Mouse (Mus musculus) cortical plate, adult 2 months (tissue): ENCODE results near the gene Tnrc18.

Source experiments
- CTCF ChIP-seq: fragments of 200-500 bp; IDR thresholded peaks from 2 replicates; pipeline ENCODE4 v1.5.1; 2011; ENCODE audit warnings: mild to moderate bottlenecking, control low read depth, low read length; ENCODE audit not compliant: insufficient read depth; ENCODE audit errors: extremely low read depth
- POLR2A ChIP-seq: fragments of 200-500 bp; IDR thresholded peaks from 2 replicates; pipeline ENCODE4 v1.6.1; 2011; ENCODE audit warnings: mild to moderate bottlenecking, low read length, control low read depth; ENCODE audit not compliant: insufficient read depth; ENCODE audit errors: extremely low read depth

DNA sequence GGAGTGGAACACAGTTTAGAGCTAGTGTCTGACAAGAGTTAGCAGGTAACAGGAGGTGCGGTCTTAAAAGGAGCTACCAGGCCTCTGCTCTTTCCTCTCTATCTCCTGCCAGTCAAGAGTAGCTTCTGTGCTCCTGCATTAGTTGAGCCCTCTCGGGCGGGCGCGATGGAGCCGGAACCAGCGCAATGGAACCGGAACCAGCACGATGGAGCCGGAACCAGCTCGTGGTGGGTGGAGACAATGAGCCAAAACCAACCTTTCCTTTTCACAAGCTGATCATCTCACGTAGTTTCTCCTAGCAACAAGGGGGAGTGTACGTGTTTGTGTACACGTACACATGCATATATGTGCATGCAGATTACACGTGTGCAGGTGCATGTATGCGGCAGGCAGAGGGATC is 89.2 kb downstream of the Tnrc18 start:
- TF ChIP-seq CTCF (no peak), POLR2A (no peak)
